Mouse (Mus musculus) erythroid progenitor cell, adult 5-6 weeks (primary cell): Measurements from ENCODE around the gene Tcf19. TPM values are rescaled to one million over a fixed set of nuclear protein-coding genes. Genes with fewer than 3 reads are reported as not detected.

Experiments
- ATAC-seq: replicated peaks from 2 replicates; pipeline ENCODE4 v1.8.0; 2016; ENCODE audit warnings: moderate number of reproducible peaks, mild to moderate bottlenecking, moderate TSS enrichment, inconsistent platforms; ENCODE audit not compliant: poor library complexity, low FRiP score, severe bottlenecking
- total RNA-seq, 2 experiments: library from RNA; stranded (forward) in 1 of 2; stranded (reverse) in 1 of 2; fragments of 150-400 nt in 1 of 2; fragments of 186-747, 209-891 nt in 1 of 2; gene quantifications; 2 replicates each; pipeline versions ENCODE4 v1.2.3 to v1.2.4; 2015 to 2017; ENCODE audit warnings: low replicate concordance in 2 of 2

Gene Tcf19
- total RNA-seq (2015; ENCODE audit: low replicate concordance) (103 and 129 TPM in 2 replicates), total RNA-seq (2017; ENCODE audit: low replicate concordance) (49.4 and 49.9 TPM in 2 replicates)

- ATAC-seq: peak; percentile 93
Measured at GRCm38 (mm10) chr17:35516652-35517500, at the start of gene Tcf19, which contains the start of gene Cchcr1. Gene Tcf19 (minus strand): TSS chr17:35516824. Gene Cchcr1 (plus strand): TSS chr17:35517100.

- ATAC-seq: no peak
Measured at GRCm38 (mm10) chr17:35558216-35558615, 41.6 kb upstream of the Tcf19 start.

GRCm38 (mm10) chr17:35557351-35557750 is 40.7 kb upstream of the Tcf19 start:
- no peak for ATAC-seq

- ATAC-seq: peak; percentile 65; the same call in 1 of the 2 replicates
Measured at GRCm38 (mm10) chr17:35556812-35557211, 40.2 kb upstream of the Tcf19 start.

- no peak for ATAC-seq
Measured at GRCm38 (mm10) chr17:35556186-35556765, 39.7 kb upstream of the Tcf19 start.

GRCm38 (mm10) chr17:35554761-35555397 is 38.3 kb upstream of the Tcf19 start:
- no peak for ATAC-seq

GRCm38 (mm10) chr17:35554321-35554720 is 37.7 kb upstream of the Tcf19 start:
- ATAC-seq: no peak

- ATAC-seq: no peak
Measured at GRCm38 (mm10) chr17:35551881-35552414, 35.3 kb upstream of the Tcf19 start, which contains the start of gene Cdsn. Gene Cdsn (plus strand): TSS chr17:35552128.

GRCm38 (mm10) chr17:35550871-35551270 is 34.2 kb upstream of the Tcf19 start:
- ATAC-seq: no peak

GRCm38 (mm10) chr17:35550143-35550494 is 33.5 kb upstream of the Tcf19 start:
- no peak for ATAC-seq

GRCm38 (mm10) chr17:35549437-35550142 is 33.0 kb upstream of the Tcf19 start:
- ATAC-seq: no peak

- no peak for ATAC-seq
Measured at GRCm38 (mm10) chr17:35548636-35549035, 32.0 kb upstream of the Tcf19 start.

- no peak for ATAC-seq
Measured at GRCm38 (mm10) chr17:35547465-35547864, 30.8 kb upstream of the Tcf19 start.

- peak; percentile 68; the same call in 1 of the 2 replicates for ATAC-seq
Measured at GRCm38 (mm10) chr17:35544680-35545079, 28.1 kb upstream of the Tcf19 start.

GRCm38 (mm10) chr17:35544001-35544400 is 27.4 kb upstream of the Tcf19 start:
- ATAC-seq: no peak

GRCm38 (mm10) chr17:35543412-35543861 is 26.8 kb upstream of the Tcf19 start:
- no peak for ATAC-seq

GRCm38 (mm10) chr17:35542761-35543411 is 26.3 kb upstream of the Tcf19 start:
- ATAC-seq: no peak

- ATAC-seq: no peak
Measured at GRCm38 (mm10) chr17:35539540-35539939, 22.9 kb upstream of the Tcf19 start.

GRCm38 (mm10) chr17:35538476-35538875 is 21.9 kb upstream of the Tcf19 start:
- ATAC-seq: no peak
